Mouse (Mus musculus) heart, embryonic 12.5 days (tissue): ENCODE data around the gene Spata45. TPM values are rescaled to one million over a fixed set of nuclear protein-coding genes. Genes with fewer than 3 reads are reported as not detected.

Experiments used
- ATAC-seq: fragments of 200-750 bp; cut with Nextera tagmentation; 2 replicates; pipeline ENCODE4 v1.8.0; 2017; ENCODE audit warnings: moderate TSS enrichment, moderate library complexity; ENCODE audit not compliant: insufficient number of reproducible peaks, low FRiP score
- H3K27ac ChIP-seq: fragments of 300-500 bp; sonication (generic); 2 replicates; pipeline ENCODE4 v1.5.1; 2016; ENCODE audit warnings: mild to moderate bottlenecking, moderate library complexity; ENCODE audit not compliant: poor library complexity, severe bottlenecking
- H3K27me3 ChIP-seq: fragments of 300-500 bp; sonication (generic); replicated peaks from 2 replicates; pipeline ENCODE4 v1.6.1; 2016; ENCODE audit warnings: mild to moderate bottlenecking, moderate library complexity
- H3K36me3 ChIP-seq: fragments of 300-500 bp; sonication (generic); 2 replicates; pipeline ENCODE4 v1.6.1; 2016; ENCODE audit warnings: mild to moderate bottlenecking, moderate library complexity
- H3K4me1 ChIP-seq: fragments of 300-500 bp; sonication (generic); replicated peaks from 2 replicates; pipeline ENCODE4 v1.6.1; 2016; ENCODE audit warnings: mild to moderate bottlenecking
- H3K4me2 ChIP-seq: fragments of 300-500 bp; sonication (generic); 2 replicates; pipeline ENCODE4 v1.6.1; 2016; ENCODE audit warnings: mild to moderate bottlenecking, moderate library complexity
- H3K4me3 ChIP-seq: fragments of 300-500 bp; sonication (generic); 2 replicates; pipeline ENCODE4 v1.5.1; 2016; ENCODE audit warnings: mild to moderate bottlenecking
- H3K9ac ChIP-seq: fragments of 300-500 bp; sonication (generic); 2 replicates; pipeline ENCODE4 v1.6.1; 2016; ENCODE audit warnings: mild to moderate bottlenecking, moderate library complexity
- H3K9me3 ChIP-seq: fragments of 300-500 bp; sonication (generic); replicated peaks from 2 replicates; pipeline ENCODE4 v1.6.1; 2016; ENCODE audit warnings: mild to moderate bottlenecking, moderate library complexity
- WGBS: fragments of 180-500 bp; shearing (Covaris S2); methylation state at CpG from one replicate; pipeline ENCODE4 v1.1.7; 2016; 5-methylcytosine and 5-hydroxymethylcytosine counted together
- polyA plus RNA-seq: library from polyadenylated mRNA; unstranded; fragments of >200 nt; fragmentation: Nextera tagmentation; extraction: Ambion mirVana; gene quantifications from 2 replicates; pipeline ENCODE4 v1.2.1, GENCODE M21; 2016

Gene Spata45
- polyA plus RNA-seq, 1 experiment from 2014 or later: not detected

DNA sequence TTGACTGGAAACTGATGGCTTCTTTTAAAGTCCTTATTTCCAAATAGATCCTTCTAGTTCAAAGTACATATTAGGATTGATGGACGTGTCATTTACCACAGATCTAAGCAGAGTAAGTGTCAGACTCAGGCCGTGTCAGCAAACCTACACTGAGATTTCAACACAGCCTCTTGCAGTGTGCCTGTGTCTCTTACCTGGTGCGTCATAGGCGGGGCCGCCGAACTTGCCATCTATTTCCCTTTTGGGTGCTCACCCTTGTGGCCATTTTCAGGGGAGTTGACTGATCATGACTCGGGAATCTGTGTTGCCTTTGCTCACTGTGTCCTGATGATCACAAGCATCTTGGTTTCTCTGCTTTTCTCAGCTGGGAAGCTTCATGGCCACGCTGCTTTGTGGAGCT, 46.8 kb downstream of the Spata45 start:
- Histone ChIP-seq H3K4me1 (no peaks in the 10 kb centered on the region), H3K36me3 (peaks cover 65% of the 10 kb centered on the region), H3K9me3 (no peaks in the 10 kb centered on the region), H3K4me3 (no peak overlapping the region), H3K4me2 (no peak overlapping the region), H3K9ac (no peak overlapping the region), H3K27me3 (no peaks in the 10 kb centered on the region), H3K27ac (no peak overlapping the region)
- 91% methylated on average over 8 of the region's 8 CpGs for WGBS
- ATAC-seq: no peak

DNA sequence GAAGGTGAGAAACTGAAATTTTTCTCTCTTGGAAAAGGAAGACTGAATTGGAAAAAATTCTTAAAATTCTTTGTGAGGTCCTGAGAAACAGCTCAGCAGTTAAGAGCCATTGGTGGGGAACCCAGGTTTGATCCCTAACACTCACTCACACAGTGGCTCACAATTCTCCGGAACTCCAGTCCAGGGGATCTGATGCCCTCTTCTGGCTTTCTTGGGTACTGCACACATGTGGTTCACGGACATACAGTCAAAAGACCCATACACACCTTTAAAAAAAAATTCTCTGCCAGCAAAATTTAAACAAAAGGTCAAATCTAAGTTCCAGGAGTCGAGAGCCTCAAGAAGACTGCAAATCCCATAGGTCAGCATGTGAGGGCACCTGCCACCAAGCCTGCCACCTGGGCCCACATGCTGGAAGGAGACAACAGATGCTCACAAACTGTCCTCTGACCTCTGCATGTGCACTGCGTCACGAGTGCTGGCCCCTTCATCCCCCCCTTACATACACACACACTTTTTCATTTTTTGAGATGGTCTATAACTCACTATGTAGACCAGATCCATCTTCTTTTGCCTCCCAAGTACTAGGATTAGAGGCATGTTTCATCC, 48.6 kb downstream of the Spata45 start:
- WGBS: 72% methylated on average over 5 of the region's 5 CpGs
- no peak overlapping the region for H3K4me3 ChIP-seq
- H3K27ac ChIP-seq: no peak overlapping the region
- no peaks in the 10 kb centered on the region for H3K9me3 ChIP-seq
- H3K4me2 ChIP-seq: no peak overlapping the region
- no peak for ATAC-seq
- peaks cover 8% of the 10 kb centered on the region for H3K4me1 ChIP-seq
- H3K27me3 ChIP-seq: no peaks in the 10 kb centered on the region
- peaks cover 49% of the 10 kb centered on the region for H3K36me3 ChIP-seq
- no peak overlapping the region for H3K9ac ChIP-seq

DNA sequence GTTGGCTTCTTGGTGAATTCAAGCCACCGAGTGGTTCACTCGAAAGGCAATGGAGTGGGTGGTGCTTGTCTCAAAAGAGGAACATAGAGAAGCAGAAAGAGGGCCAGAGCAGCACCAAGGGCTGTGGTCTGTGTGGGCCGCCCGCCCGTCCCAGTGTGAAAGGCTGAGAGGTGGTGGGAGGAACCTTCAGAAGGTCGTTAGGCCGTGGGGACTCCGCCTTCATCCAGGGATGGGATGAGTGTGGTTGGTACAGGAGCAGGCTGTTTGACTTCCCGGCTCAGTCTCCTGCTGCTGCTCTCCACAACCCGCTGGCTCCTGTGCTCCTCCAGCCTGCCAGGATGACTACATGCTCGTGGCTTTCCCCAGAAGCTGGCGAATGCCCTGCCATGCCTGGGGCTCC, 49.2 kb downstream of the Spata45 start:
- Histone ChIP-seq H3K4me1 (peaks cover 8% of the 10 kb centered on the region), H3K4me2 (no peak overlapping the region), H3K9ac (no peak overlapping the region), H3K9me3 (no peaks in the 10 kb centered on the region), H3K36me3 (peaks cover 44% of the 10 kb centered on the region), H3K4me3 (no peak overlapping the region), H3K27me3 (no peaks in the 10 kb centered on the region), H3K27ac (no peak overlapping the region)
- 86% methylated on average over 12 of the region's 12 CpGs for WGBS
- no peak for ATAC-seq

DNA sequence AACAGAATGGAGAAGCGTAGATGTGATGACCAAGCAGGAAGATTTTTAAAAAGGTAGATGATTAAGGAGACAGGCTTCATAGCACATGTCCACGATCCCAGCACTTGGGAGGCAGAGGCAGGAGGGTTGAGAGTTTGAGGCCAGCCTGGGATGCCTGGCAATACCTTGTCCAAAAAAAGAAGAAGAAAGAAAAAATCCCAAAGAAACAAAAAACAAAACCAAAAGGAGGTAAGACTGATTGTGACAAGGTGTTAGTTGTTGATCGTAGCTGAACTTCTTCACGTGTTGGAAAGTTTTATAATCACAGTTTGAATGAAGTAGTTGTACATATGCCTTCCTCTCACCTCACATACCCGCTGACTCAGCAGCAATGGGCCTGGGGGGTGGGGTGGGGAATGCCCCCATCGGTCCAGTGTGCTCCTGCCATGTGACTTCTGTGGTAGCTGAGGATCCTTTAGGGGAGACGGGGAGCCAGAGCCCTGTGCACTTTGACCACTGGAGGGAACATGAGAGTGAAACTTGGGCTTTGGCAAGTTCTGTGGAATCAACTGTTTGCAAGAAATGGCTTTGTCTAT, 50.0 kb downstream of the Spata45 start:
- H3K9me3 ChIP-seq: no peaks in the 10 kb centered on the region
- no peak overlapping the region for H3K4me3 ChIP-seq
- peaks cover 8% of the 10 kb centered on the region for H3K4me1 ChIP-seq
- no peak overlapping the region for H3K4me2 ChIP-seq
- no peak for ATAC-seq
- H3K27ac ChIP-seq: no peak overlapping the region
- no peak overlapping the region for H3K9ac ChIP-seq
- H3K27me3 ChIP-seq: 0 out of 2 replicates have a peak, but pooled peaks cover 2% of the 10 kb centered on the region
- 86% methylated on average over 7 of the region's 7 CpGs for whole genome bisulfite sequencing
- peaks cover 38% of the 10 kb centered on the region for H3K36me3 ChIP-seq

DNA sequence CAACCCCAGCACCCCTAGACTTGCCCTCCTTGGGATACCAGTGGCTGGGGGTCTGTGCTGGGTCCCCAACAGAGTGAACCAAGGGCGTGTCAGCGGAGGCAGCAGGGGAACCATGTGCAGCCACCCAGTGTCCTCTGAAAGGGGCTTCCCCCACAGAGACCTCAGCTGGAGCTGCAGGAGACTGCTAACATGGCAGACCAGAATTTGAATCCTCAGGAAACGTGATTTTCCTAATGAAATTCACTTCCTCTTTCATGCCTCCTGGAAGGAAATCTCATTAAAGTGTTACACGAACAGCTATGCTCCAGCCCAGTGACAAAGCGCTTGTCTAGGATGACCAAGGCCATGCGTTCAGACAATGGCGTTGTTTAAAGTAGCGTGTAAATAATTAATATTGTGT, 50.5 kb downstream of the Spata45 start:
- WGBS: 82% methylated on average over 8 of the region's 8 CpGs
- ATAC-seq: no peak

DNA sequence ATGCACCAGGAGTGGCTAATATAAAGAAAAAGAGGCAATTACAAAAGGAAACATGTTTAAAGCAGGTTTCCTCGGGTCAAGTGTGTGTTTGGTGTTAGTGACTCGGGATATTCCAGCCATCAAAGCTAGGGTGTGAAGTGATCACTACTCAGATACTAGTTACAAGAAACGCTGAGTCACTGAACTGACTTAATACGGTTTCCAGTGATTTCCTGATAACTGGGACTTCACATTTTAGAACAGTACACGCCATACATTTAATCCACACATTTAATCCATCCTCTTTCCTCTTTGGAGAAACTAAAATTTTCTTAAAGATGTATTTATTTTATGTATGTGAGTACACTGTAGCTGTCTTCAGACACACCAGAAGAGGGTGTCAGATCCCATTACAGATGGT, 51.5 kb downstream of the Spata45 start:
- ATAC-seq: no peak
- Histone ChIP-seq H3K4me3 (no peak overlapping the region), H3K36me3 (peaks cover 25% of the 10 kb centered on the region), H3K27me3 (0 out of 2 replicates have a peak, but pooled peaks cover 3% of the 10 kb centered on the region), H3K4me2 (no peak overlapping the region), H3K4me1 (peaks cover 8% of the 10 kb centered on the region), H3K9me3 (no peaks in the 10 kb centered on the region), H3K9ac (no peak overlapping the region), H3K27ac (no peak overlapping the region)
- WGBS: 75% methylated on average over 5 of the region's 5 CpGs

More for the DNA sequence above, 50.5 kb downstream of the Spata45 start:
- no peaks in the 10 kb centered on the region for H3K9me3 ChIP-seq
- no peak overlapping the region for H3K9ac ChIP-seq
- H3K27ac ChIP-seq: no peak overlapping the region
- H3K27me3 ChIP-seq: 0 out of 2 replicates have a peak, but pooled peaks cover 3% of the 10 kb centered on the region
- peaks cover 33% of the 10 kb centered on the region for H3K36me3 ChIP-seq
- H3K4me1 ChIP-seq: peaks cover 8% of the 10 kb centered on the region
- no peak overlapping the region for H3K4me2 ChIP-seq
- no peak overlapping the region for H3K4me3 ChIP-seq

DNA sequence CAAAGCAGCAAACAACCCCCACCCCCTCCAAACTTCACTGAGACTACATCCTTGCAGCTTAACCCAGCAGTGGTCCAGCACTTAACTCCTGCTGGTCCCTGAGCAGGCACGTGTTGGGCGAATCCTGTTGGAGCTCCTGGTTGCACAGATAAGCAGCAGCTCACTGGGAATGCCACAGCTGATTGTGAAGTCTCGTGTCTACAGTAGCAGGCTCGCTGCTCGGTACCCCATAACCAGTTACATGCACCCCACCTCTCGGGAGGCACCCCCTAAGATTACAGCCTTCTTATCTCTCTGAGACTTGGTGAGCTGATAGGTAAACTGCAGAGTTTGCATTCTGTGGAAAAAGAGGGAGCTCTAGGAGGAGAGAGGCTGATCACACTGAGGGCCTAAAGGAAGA, 52.9 kb downstream of the Spata45 start:
- H3K27ac ChIP-seq: no peak overlapping the region
- 0 out of 2 replicates have a peak, but pooled peaks cover 3% of the 10 kb centered on the region for H3K27me3 ChIP-seq
- no peak overlapping the region for H3K4me2 ChIP-seq
- no peaks in the 10 kb centered on the region for H3K9me3 ChIP-seq
- 19% methylated on average over 6 of the region's 6 CpGs for WGBS
- H3K4me3 ChIP-seq: no peak overlapping the region
- H3K9ac ChIP-seq: no peak overlapping the region
- peaks cover 8% of the 10 kb centered on the region for H3K4me1 ChIP-seq
- peaks cover 13% of the 10 kb centered on the region for H3K36me3 ChIP-seq
- no peak for ATAC-seq

DNA sequence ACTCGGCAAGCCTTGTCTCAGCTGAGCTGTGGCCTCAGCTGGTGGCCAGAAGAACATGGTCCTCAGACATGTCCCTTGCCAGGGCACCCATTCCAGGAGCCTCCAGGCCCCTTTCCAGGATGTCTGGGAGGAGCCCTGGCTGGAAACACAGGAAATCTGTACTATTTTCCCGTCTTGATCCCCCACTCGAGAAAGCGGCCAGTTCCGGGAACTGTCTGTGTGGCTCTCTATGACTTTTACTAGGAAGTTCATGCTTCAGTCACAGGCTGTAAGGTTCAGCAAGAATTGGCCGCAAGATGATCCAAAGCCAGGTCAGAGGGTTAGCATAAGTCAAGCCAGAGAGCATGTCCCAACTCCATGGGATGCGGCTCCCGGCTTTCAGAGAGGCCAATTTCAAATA, 55.6 kb downstream of the Spata45 start:
- no peak overlapping the region for H3K9ac ChIP-seq
- no peak for ATAC-seq
- WGBS: 79% methylated on average over 8 of the region's 8 CpGs
- no peak overlapping the region for H3K27ac ChIP-seq
- no peaks in the 10 kb centered on the region for H3K36me3 ChIP-seq
- no peak overlapping the region for H3K4me2 ChIP-seq
- no peak overlapping the region for H3K4me3 ChIP-seq
- peaks cover 11% of the 10 kb centered on the region for H3K4me1 ChIP-seq
- H3K27me3 ChIP-seq: 0 out of 2 replicates have a peak, but pooled peaks cover 3% of the 10 kb centered on the region
- H3K9me3 ChIP-seq: no peaks in the 10 kb centered on the region

Other genes starting within 250 kb of the Spata45 start
- gene Rps6kc1, start 124.9 kb upstream of the Spata45 start, polyA plus RNA-seq: 11.9 and 13.1 TPM in 2 replicates
- 38.2 and 38.3 TPM in 2 replicates for gene Angel2, start 111.5 kb upstream of the Spata45 start, polyA plus RNA-seq
- gene Vash2, start 57.3 kb upstream of the Spata45 start, polyA plus RNA-seq: 68.6 and 74.0 TPM in 2 replicates
- 4.4 and 5.4 TPM in 2 replicates for gene Flvcr1, start 10.5 kb upstream of the Spata45 start, polyA plus RNA-seq
- 19.1 and 22.6 TPM in 2 replicates for gene Tatdn3, start 26.3 kb downstream of the Spata45 start, polyA plus RNA-seq
- 15.2 and 16.7 TPM in 2 replicates for gene Nsl1, start 26.4 kb downstream of the Spata45 start, polyA plus RNA-seq
- 2.4 and 4.8 TPM in 2 replicates for gene Batf3, start 61.2 kb downstream of the Spata45 start, polyA plus RNA-seq
- not detected in 2 replicates for gene Fam71a, start 128.2 kb downstream of the Spata45 start, polyA plus RNA-seq
- 17.0 and 17.6 TPM in 2 replicates for gene Atf3, start 181.4 kb downstream of the Spata45 start, polyA plus RNA-seq